Mouse (Mus musculus): ENCODE measurements at regions not wholly inside any gene's neighbourhood (a gene's known extent, or its start where the extent isn't known, plus 50 kb on each side); places are given as distances from the start of the nearest gene placed in this dataset.

GRCm38 (mm10) chr6:16513541-16513940 lies 384.7 kb downstream of the Tfec start:
- no peaks in the 10 kb centered on the region for H3K4me1 ChIP-seq (ENCODE audit: control insufficient read depth in 1 of 2, insufficient read depth in 2 of 2)
- H3K9ac ChIP-seq (ENCODE audit: insufficient read depth, low read depth): no peak overlapping the region
- no peak overlapping the region for H3K4me2 ChIP-seq (ENCODE audit: insufficient read depth, low read depth, poor library complexity, severe bottlenecking)
- H3K27me3 ChIP-seq (replicated peaks): no peaks in the 10 kb centered on the region
- no peaks in the 10 kb centered on the region for H3K79me2 ChIP-seq (replicated peaks; ENCODE audit: control insufficient read depth, extremely low read depth, insufficient read depth, poor library complexity, severe bottlenecking)
- no peaks in the 10 kb centered on the region for H3K36me3 ChIP-seq (replicated peaks in 1 of 2; ENCODE audit: control insufficient read depth in 1 of 2, insufficient read depth in 1 of 2, low read length in 1 of 2)
- dilution Hi-C loops (cut with MboI; ENCODE audit: extremely low pct_ligation_motif_present, extremely low pct_unique_long_range_greater_than_20kb, low sequenced_read_pairs) (no loop called here), in situ Hi-C loops (cut with MboI; ENCODE audit: low pct_ligation_motif_present, low pct_unique_long_range_greater_than_20kb, low sequenced_read_pairs) (no loop called here)
- TF ChIP-seq USF2 (conservative IDR thresholded peaks at IDR 0.05; ENCODE audit: low read depth, low read length): no peak
- no peak for TF ChIP-seq JUN (IDR thresholded peaks at IDR 0.05; ENCODE audit: insufficient read depth, low read depth, low read length)
- TF ChIP-seq EP300 (IDR thresholded peaks at IDR 0.05; ENCODE audit: low read length): no peak
- no peak for TF ChIP-seq CTCF (conservative IDR thresholded peaks at IDR 0.05 in 1 of 2, IDR thresholded peaks at IDR 0.05 in 1 of 2; ENCODE audit: low read depth in 2 of 2, low read length in 2 of 2)
- TF ChIP-seq ZMIZ1 (IDR thresholded peaks at IDR 0.05; ENCODE audit: low read depth, low read length): no peak
- TF ChIP-seq CHD2 (IDR thresholded peaks at IDR 0.05; ENCODE audit: low read length): no peak
- no peak for TF ChIP-seq BHLHE40 (IDR thresholded peaks at IDR 0.05; ENCODE audit: low read depth, low read length)
- TF ChIP-seq MAX (IDR thresholded peaks at IDR 0.05; ENCODE audit: low read length): no peak
- no peak for TF ChIP-seq ZNF384 (IDR thresholded peaks at IDR 0.05; ENCODE audit: low read depth, low read length)
- no peak for TF ChIP-seq TBP (conservative IDR thresholded peaks at IDR 0.05; ENCODE audit: low read depth, low read length)
- TF ChIP-seq POLR2AphosphoS2 (IDR thresholded peaks at IDR 0.05; ENCODE audit: low read depth, low read length): no peak
- no peak for TF ChIP-seq PAX5 (IDR thresholded peaks at IDR 0.05; ENCODE audit: low read length)
- TF ChIP-seq GABPA (IDR thresholded peaks at IDR 0.05; ENCODE audit: insufficient replicate concordance, low read depth, low read length): no peak
- no peak for TF ChIP-seq MAZ (IDR thresholded peaks at IDR 0.05; ENCODE audit: low read depth, low read length)
- no peak for TF ChIP-seq RAD21 (IDR thresholded peaks at IDR 0.05; ENCODE audit: low read depth, low read length)
- TF ChIP-seq HCFC1 (IDR thresholded peaks at IDR 0.05; ENCODE audit: low read depth, low read length): no peak
- no peaks in the 10 kb centered on the region for H3K9me3 ChIP-seq (replicated peaks; ENCODE audit: low read length)
- DNase-seq (ENCODE audit: extremely low read depth): no peak
- no peak overlapping the region for H3K27ac ChIP-seq (ENCODE audit: insufficient read depth, low read depth)
- no peak overlapping the region for H3K4me3 ChIP-seq (replicated peaks in 1 of 3; ENCODE audit: low read depth in 2 of 3, low read length in 2 of 3, poor library complexity in 1 of 3)

GRCm38 (mm10) chr6:16503836-16504235 lies 394.4 kb downstream of the Tfec start:
- H3K9ac ChIP-seq (ENCODE audit: insufficient read depth, low read depth): no peak overlapping the region
- no peaks in the 10 kb centered on the region for H3K79me2 ChIP-seq (replicated peaks; ENCODE audit: control insufficient read depth, extremely low read depth, insufficient read depth, poor library complexity, severe bottlenecking)
- no peak for TF ChIP-seq CHD1 (IDR thresholded peaks at IDR 0.05; ENCODE audit: low read depth, low read length)
- TF ChIP-seq MEF2A (IDR thresholded peaks at IDR 0.05; ENCODE audit: borderline replicate concordance, low read depth, low read length): no peak
- no peak for TF ChIP-seq JUND (conservative IDR thresholded peaks at IDR 0.05; ENCODE audit: low read depth, low read length)
- no peak for TF ChIP-seq EP300 (IDR thresholded peaks at IDR 0.05; ENCODE audit: low read length)
- no peak for TF ChIP-seq HCFC1 (IDR thresholded peaks at IDR 0.05; ENCODE audit: low read depth, low read length)
- no peak for TF ChIP-seq MAZ (IDR thresholded peaks at IDR 0.05; ENCODE audit: low read depth, low read length)
- TF ChIP-seq SMC3 (IDR thresholded peaks at IDR 0.05; ENCODE audit: low read depth, low read length): no peak
- TF ChIP-seq MAFK (IDR thresholded peaks at IDR 0.05; ENCODE audit: insufficient replicate concordance, low read length): no peak
- in situ Hi-C loops (cut with MboI; ENCODE audit: low pct_ligation_motif_present, low pct_unique_long_range_greater_than_20kb, low sequenced_read_pairs): no loop called here
- H3K4me3 ChIP-seq (replicated peaks in 1 of 3; ENCODE audit: low read depth in 2 of 3, low read length in 2 of 3, poor library complexity in 1 of 3): no peak overlapping the region
- no peaks in the 10 kb centered on the region for H3K4me1 ChIP-seq (ENCODE audit: control insufficient read depth in 1 of 2, insufficient read depth in 2 of 2)
- DNase-seq (ENCODE audit: extremely low read depth): no peak
- H3K27me3 ChIP-seq (replicated peaks): no peaks in the 10 kb centered on the region
- dilution Hi-C loops (cut with MboI; ENCODE audit: extremely low pct_ligation_motif_present, extremely low pct_unique_long_range_greater_than_20kb, low sequenced_read_pairs): no loop called here
- H3K27ac ChIP-seq (ENCODE audit: insufficient read depth, low read depth): no peak overlapping the region
- no peak overlapping the region for H3K4me2 ChIP-seq (ENCODE audit: insufficient read depth, low read depth, poor library complexity, severe bottlenecking)
- no peaks in the 10 kb centered on the region for H3K36me3 ChIP-seq (replicated peaks in 1 of 2; ENCODE audit: control insufficient read depth in 1 of 2, insufficient read depth in 1 of 2, low read length in 1 of 2)
- H3K9me3 ChIP-seq (replicated peaks; ENCODE audit: low read length): no peaks in the 10 kb centered on the region

Data from CH12.LX (cell line).